Mouse (Mus musculus) stomach, embryonic 16.5 days (tissue): ENCODE results near the gene Sds. TPM values are rescaled to one million over a fixed set of nuclear protein-coding genes. Genes with fewer than 3 reads are reported as not detected.

Experiments
- ATAC-seq: fragments of 200-750 bp; cut with Nextera tagmentation; 2 replicates; pipeline ENCODE4 v1.8.0; 2017; ENCODE audit warnings: moderate number of reproducible peaks, moderate TSS enrichment; ENCODE audit not compliant: insufficient read depth, low FRiP score
- H3K27ac ChIP-seq: fragments of 300-500 bp; sonication (generic); 2 replicates; pipeline ENCODE4 v1.5.1; 2014; ENCODE audit warnings: low read length
- H3K27me3 ChIP-seq: fragments of 300-500 bp; sonication (generic); 2 replicates; pipeline ENCODE4 v1.6.1; 2014; ENCODE audit warnings: low read length, control low read depth, mixed read lengths; ENCODE audit not compliant: control insufficient read depth, insufficient read depth
- H3K36me3 ChIP-seq: fragments of 300-500 bp; sonication (generic); 2 replicates; pipeline ENCODE4 v1.6.1; 2014; ENCODE audit warnings: low read length; ENCODE audit not compliant: control insufficient read depth, insufficient read depth
- H3K4me1 ChIP-seq: fragments of 300-500 bp; sonication (generic); 2 replicates; pipeline ENCODE4 v1.6.1; 2014; ENCODE audit warnings: low read length, control low read depth, mixed read lengths; ENCODE audit not compliant: control insufficient read depth, insufficient read depth
- H3K4me2 ChIP-seq: fragments of 300-500 bp; sonication (generic); 2 replicates; pipeline ENCODE4 v1.6.1; 2014; ENCODE audit warnings: low read depth, low read length, mixed read lengths
- H3K4me3 ChIP-seq: fragments of 300-500 bp; sonication (generic); replicated peaks from 2 replicates; pipeline ENCODE4 v1.5.1; 2014; ENCODE audit warnings: mild to moderate bottlenecking, low read length
- H3K9ac ChIP-seq: fragments of 300-500 bp; sonication (generic); 2 replicates; pipeline ENCODE4 v1.6.1; 2014; ENCODE audit warnings: low read length
- H3K9me3 ChIP-seq: fragments of 300-500 bp; sonication (generic); replicated peaks from 2 replicates; pipeline ENCODE4 v1.6.1; 2016; ENCODE audit warnings: low read length, control low read depth; ENCODE audit not compliant: control insufficient read depth
- WGBS: fragments of 180-500 bp; shearing (Covaris S2); extraction: QIAGEN DNeasy Blood & Tissue Kit; methylation state at CpG from one replicate; pipeline ENCODE4 v1.1.7; 2014; 5-methylcytosine and 5-hydroxymethylcytosine counted together
- polyA plus RNA-seq: library from polyadenylated mRNA; unstranded; fragments of >200 nt; fragmentation: Nextera tagmentation; extraction: Ambion mirVana; gene quantifications from 2 replicates; pipeline ENCODE4 v1.2.1, GENCODE M21; 2015

Gene Sds
- polyA plus RNA-seq, 1 experiment from 2014 or later, result 0.18 TPM

DNA sequence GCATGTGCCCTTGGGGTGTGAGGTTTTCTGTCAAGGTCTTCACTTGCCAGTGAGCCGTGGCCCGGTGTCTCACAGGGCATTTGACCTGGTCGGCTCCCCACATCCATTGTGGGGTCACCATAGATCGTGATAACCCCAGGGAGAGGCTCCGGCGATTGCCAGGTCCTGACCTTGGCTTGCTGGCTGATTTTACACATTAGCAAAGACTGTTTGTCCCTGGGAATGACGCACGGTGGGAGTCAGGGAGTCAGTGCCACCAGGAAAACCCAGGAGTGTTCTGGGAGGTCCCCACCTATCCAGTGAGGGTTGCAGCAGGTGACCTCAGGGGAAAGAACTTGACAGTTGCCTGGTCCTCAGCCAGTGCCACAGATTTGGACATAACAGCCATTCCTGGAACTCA is 3.6 kb upstream of the Sds start, which contains the start of gene Sdsl:
Gene Sdsl (minus strand): TSS at position 41 of the 400 bp plus-strand sequence.
- ATAC-seq, result no peak
- WGBS, result 62% methylated on average over 8 of the region's 8 CpGs
- no peak within 1 kb of the TSS for H3K27ac ChIP-seq

DNA sequence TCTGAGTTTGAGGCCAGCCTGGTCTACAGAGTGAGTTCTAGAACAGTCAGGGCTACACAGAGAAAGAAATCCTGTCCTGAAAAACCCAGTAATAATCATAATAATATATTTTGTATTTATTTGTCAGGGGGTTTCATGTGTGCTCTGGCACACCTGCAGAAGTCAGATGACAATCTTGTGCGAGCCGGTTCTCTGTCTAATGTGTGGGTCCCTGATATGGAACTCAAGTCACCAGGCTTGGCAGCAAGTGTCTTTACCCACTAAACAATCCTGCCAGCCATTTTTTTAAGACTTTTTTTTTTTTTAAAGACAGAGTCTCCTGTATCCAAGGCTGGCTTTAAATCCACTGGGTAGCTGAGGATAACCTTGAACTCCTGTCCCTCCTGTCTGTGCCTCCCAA is 3.0 kb upstream of the Sds start:
- WGBS, result 84% methylated on average over 2 of the region's 2 CpGs

More for the DNA sequence above, 3.6 kb upstream of the Sds start, which contains the start of gene Sdsl:
- no peak within 1 kb of the TSS for H3K9ac ChIP-seq
- no peaks in the 10 kb centered on the region for H3K36me3 ChIP-seq
- no peaks in the 10 kb centered on the region for H3K4me1 ChIP-seq
- H3K4me2 ChIP-seq, result no peak within 1 kb of the TSS
- H3K9me3 ChIP-seq, result no peaks in the 10 kb centered on the region
- H3K4me3 ChIP-seq, result no peak within 1 kb of the TSS
- no peaks in the 10 kb centered on the region; the same call in 1 of the 2 replicates for H3K27me3 ChIP-seq

DNA sequence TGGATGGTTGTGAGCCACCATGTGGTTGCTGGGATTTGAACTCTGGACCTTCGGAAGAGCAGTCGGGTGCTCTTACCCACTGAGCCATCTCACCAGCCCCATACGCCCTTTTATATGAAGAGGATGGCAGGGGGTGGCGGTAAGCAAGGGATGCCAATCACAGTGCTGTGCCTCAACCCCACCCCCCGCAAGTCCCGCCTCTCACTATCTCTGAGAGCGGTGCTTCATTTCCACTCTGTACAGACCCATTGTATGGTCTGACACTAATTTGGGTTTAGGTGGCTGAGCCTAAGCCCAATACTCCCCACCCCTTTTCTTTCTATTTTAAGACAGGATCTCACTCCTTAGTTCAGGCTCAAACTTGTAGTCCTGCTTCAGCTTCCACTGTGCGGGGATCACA is 465 bp upstream of the Sds start:
- no peak for ATAC-seq
- H3K9me3 ChIP-seq, result no peaks in the 10 kb centered on the region
- no peak overlapping the region for H3K27ac ChIP-seq
- WGBS, result 63% methylated on average over 8 of the region's 8 CpGs
- 0 out of 2 replicates have a peak overlapping the region, but pooled peaks have one; percentile 6 for H3K4me2 ChIP-seq
- no peaks in the 10 kb centered on the region; the same call in 1 of the 2 replicates for H3K27me3 ChIP-seq
- H3K4me3 ChIP-seq, result no peak overlapping the region
- no peaks in the 10 kb centered on the region for H3K4me1 ChIP-seq
- H3K36me3 ChIP-seq, result no peaks in the 10 kb centered on the region
- H3K9ac ChIP-seq, result no peak overlapping the region

More for the DNA sequence above, 3.0 kb upstream of the Sds start:
- H3K9me3 ChIP-seq, result no peaks in the 10 kb centered on the region
- H3K36me3 ChIP-seq, result no peaks in the 10 kb centered on the region
- H3K4me1 ChIP-seq, result no peaks in the 10 kb centered on the region
- H3K27me3 ChIP-seq, result no peaks in the 10 kb centered on the region; the same call in 1 of the 2 replicates
- H3K9ac ChIP-seq, result no peak overlapping the region
- H3K4me3 ChIP-seq, result no peak overlapping the region
- H3K27ac ChIP-seq, result no peak overlapping the region
- no peak for ATAC-seq
- H3K4me2 ChIP-seq, result no peak overlapping the region

DNA sequence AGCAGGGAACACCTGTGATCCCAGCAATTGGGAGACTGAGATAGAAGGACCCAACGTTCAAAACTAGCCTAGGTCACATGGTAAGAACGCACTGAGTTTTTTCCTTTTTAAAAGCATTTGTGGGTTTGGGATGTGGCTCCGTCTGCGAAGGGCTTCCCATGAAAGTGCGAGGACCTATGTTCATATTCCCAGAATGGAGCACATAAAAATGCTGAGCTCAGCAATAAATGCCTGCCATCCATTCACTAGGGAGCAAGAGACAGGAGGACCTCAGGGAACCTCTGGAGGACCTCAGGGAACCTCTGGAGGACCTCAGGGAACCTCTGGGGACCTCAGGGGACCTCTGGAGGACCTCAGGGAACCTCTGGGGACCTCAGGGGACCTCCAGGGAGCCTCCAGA is 1.7 kb downstream of the Sds start:
- Histone ChIP-seq H3K4me1 (no peaks in the 10 kb centered on the region), H3K27me3 (no peaks in the 10 kb centered on the region; the same call in 1 of the 2 replicates)
- 90% methylated on average over 5 of the region's 5 CpGs for whole genome bisulfite sequencing

DNA sequence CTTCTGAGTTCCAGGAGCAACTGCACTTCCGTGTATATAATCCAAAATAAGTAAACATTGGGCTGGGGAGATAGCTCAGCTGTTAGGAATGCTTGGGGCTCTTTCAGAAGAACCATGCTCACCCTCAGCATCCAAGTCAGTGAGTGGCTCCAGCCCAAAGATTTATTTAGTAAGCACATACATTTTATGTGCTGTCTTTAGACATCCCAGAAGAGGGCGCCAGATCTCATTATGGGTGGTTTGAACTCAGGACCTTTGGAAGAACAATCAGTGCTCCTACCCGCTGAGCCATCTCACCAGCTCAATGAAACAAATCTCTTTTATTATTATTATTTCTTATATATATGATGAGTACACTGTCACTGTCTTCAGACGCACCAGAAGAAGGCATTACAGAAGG is 3.2 kb downstream of the Sds start:
- Histone ChIP-seq H3K27ac (no peak overlapping the region), H3K27me3 (no peaks in the 10 kb centered on the region), H3K9me3 (no peaks in the 10 kb centered on the region), H3K36me3 (no peaks in the 10 kb centered on the region), H3K4me2 (no peak overlapping the region), H3K4me3 (no peak overlapping the region), H3K4me1 (no peaks in the 10 kb centered on the region), H3K9ac (no peak overlapping the region)
- no peak for ATAC-seq
- 56% methylated on average over 4 of the region's 4 CpGs for WGBS

More for the DNA sequence above, 1.7 kb downstream of the Sds start:
- no peak overlapping the region for H3K9ac ChIP-seq
- H3K4me2 ChIP-seq, result no peak overlapping the region
- no peak overlapping the region for H3K4me3 ChIP-seq
- no peak for ATAC-seq
- no peaks in the 10 kb centered on the region for H3K9me3 ChIP-seq
- no peak overlapping the region for H3K27ac ChIP-seq
- H3K36me3 ChIP-seq, result no peaks in the 10 kb centered on the region

DNA sequence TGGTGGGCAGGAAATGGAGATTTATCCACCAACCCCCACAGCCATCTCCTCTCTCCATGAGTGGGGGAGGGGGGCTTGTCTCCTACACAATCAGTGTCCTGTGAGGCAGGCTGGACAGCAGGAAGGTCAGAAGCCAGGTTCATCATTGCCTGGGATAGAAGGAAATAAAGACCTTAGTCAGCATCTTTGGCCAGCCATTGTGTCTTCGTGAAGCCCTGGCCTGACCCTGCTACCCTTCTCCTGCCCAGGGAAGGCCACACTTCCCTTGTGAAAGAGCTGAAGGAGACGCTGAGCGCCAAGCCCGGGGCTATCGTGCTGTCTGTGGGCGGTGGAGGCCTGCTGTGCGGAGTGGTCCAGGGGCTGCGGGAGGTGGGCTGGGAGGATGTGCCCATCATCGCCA is 4.9 kb downstream of the Sds start:
- Histone ChIP-seq H3K4me2 (no peak overlapping the region), H3K4me1 (no peaks in the 10 kb centered on the region), H3K9me3 (no peaks in the 10 kb centered on the region), H3K9ac (no peak overlapping the region), H3K27me3 (no peaks in the 10 kb centered on the region), H3K36me3 (0 out of 2 replicates have a peak, but pooled peaks cover 7% of the 10 kb centered on the region), H3K4me3 (no peak overlapping the region), H3K27ac (no peak overlapping the region)
- 72% methylated on average over 9 of the region's 9 CpGs for WGBS
- no peak for ATAC-seq

DNA sequence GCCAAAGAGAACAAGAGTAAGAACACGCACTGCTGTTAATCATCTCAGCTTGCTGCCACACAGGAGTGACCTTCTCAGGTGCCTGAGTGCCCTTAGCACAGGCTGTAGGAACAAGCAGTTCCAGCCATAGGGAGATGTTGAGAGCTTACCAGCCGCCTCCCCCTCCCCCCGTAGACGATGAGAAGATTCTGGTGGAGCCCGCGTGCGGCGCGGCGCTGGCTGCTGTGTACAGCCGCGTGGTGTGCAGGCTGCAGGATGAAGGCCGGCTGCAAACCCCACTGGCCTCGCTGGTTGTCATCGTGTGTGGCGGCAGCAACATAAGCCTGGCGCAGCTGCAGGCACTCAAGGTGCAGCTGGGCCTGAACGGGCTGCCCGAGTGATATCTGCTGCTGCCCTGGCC is 7.1 kb downstream of the Sds start:
- Histone ChIP-seq H3K4me1 (no peaks in the 10 kb centered on the region), H3K9me3 (no peaks in the 10 kb centered on the region), H3K4me2 (no peak overlapping the region), H3K27ac (no peak overlapping the region), H3K27me3 (no peaks in the 10 kb centered on the region), H3K9ac (no peak overlapping the region), H3K36me3 (peaks cover 16% of the 10 kb centered on the region; the same call in 1 of the 2 replicates), H3K4me3 (no peak overlapping the region)
- WGBS, result 80% methylated on average over 19 of the region's 19 CpGs
- ATAC-seq, result no peak

DNA sequence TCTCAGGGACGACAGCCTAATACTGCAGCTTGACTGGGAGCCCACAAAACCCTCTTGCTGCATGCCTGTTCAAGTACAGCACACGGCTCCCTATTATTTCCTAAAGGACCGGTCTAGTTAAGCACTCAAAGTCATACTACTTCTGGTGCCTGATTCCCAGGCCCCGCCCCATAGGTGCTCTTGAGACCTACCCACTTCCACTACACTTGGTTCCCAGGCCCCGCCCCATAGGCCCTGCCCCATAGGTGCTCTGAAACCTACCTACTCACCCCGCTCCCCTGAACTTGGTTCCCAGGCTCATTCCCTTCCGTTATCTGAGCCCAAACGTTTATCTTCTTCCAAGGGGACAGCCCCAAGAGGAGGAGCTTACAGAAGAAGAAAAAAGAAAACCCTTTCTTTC is 11.5 kb downstream of the Sds start:
- Histone ChIP-seq H3K4me3 (no peak overlapping the region), H3K9me3 (no peaks in the 10 kb centered on the region), H3K36me3 (peaks cover 17% of the 10 kb centered on the region; the same call in 1 of the 2 replicates), H3K9ac (no peak overlapping the region), H3K27me3 (no peaks in the 10 kb centered on the region), H3K4me1 (no peaks in the 10 kb centered on the region), H3K4me2 (no peak overlapping the region), H3K27ac (no peak overlapping the region)
- WGBS, result 78% methylated on average over 8 of the region's 8 CpGs
- ATAC-seq, result no peak

DNA sequence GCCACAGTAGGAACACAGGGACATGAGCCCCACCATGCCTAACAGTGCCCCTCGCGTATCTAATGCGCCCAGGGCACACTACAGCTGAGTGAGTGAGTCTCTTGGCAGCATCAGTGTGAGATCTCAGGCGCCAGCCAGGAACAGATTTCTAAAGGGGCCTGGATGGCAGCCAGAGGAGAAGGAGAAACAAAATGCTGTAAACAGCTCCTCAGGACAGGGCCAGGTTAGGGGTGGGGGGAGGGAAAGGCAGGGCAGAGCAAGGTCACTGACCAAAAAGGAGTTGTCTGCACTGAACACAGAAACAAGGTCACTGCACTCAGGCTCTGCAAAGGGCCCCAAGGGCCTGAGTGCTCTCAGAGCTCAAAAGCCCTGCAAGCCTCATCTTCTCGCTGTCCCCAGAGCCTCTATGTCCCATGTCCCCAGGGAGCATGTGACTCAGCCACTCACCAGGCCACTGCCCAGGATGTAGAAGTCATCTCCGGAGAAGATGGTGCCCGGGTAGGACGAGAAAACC is 14.4 kb downstream of the Sds start:
- no peak overlapping the region for H3K9ac ChIP-seq
- no peaks in the 10 kb centered on the region for H3K27me3 ChIP-seq
- no peaks in the 10 kb centered on the region for H3K9me3 ChIP-seq
- no peak overlapping the region for H3K4me2 ChIP-seq
- H3K36me3 ChIP-seq, result peaks cover 10% of the 10 kb centered on the region
- ATAC-seq, result no peak
- 80% methylated on average over 8 of the region's 8 CpGs for whole genome bisulfite sequencing
- no peak overlapping the region for H3K4me3 ChIP-seq
- no peak overlapping the region for H3K27ac ChIP-seq
- H3K4me1 ChIP-seq, result no peaks in the 10 kb centered on the region
